Mouse (Mus musculus) NIH3T3 (cell line): ENCODE results near the gene Btbd19.
A peak's percentile ranks its signal among the peaks of the same experiment; 100 is the strongest.

Source experiments
- DNase-seq: peaks from one replicate; pipeline ENCODE4 v3.0.0-alpha.2; 2012; ENCODE audit warnings: low read depth

Gene Btbd19

GRCm38 (mm10) chr4:117110985-117111384 is 14.5 kb downstream of the Btbd19 start:
- no peak for DNase-seq

- DNase-seq, result no peak
Measured at GRCm38 (mm10) chr4:117110249-117110648, 15.3 kb downstream of the Btbd19 start.

- no peak for DNase-seq
Measured at GRCm38 (mm10) chr4:117109330-117109729, 16.2 kb downstream of the Btbd19 start.

GRCm38 (mm10) chr4:117108524-117108849 is 17.0 kb downstream of the Btbd19 start:
- no peak for DNase-seq

GRCm38 (mm10) chr4:117107813-117108523 is 17.6 kb downstream of the Btbd19 start:
- DNase-seq, result no peak

GRCm38 (mm10) chr4:117105127-117105526 is 20.4 kb downstream of the Btbd19 start:
- no peak for DNase-seq

GRCm38 (mm10) chr4:117104672-117105071 is 20.9 kb downstream of the Btbd19 start:
- DNase-seq, result peak; percentile 29

GRCm38 (mm10) chr4:117101218-117101617 is 24.3 kb downstream of the Btbd19 start:
- peak; percentile 73 for DNase-seq

- DNase-seq, result no peak
Measured at GRCm38 (mm10) chr4:117100036-117100435, 25.5 kb downstream of the Btbd19 start.

GRCm38 (mm10) chr4:117098764-117099036 is 26.8 kb downstream of the Btbd19 start:
- DNase-seq, result no peak

GRCm38 (mm10) chr4:117097969-117098763 is 27.4 kb downstream of the Btbd19 start:
- DNase-seq, result no peak

- no peak for DNase-seq
Measured at GRCm38 (mm10) chr4:117096666-117097065, 28.9 kb downstream of the Btbd19 start.

- peak; percentile 37 for DNase-seq
Measured at GRCm38 (mm10) chr4:117095551-117096452, 29.7 kb downstream of the Btbd19 start, which contains the start of gene Ptch2. Ptch2 (plus strand) TSS chr4:117096075.

GRCm38 (mm10) chr4:117094626-117095361 is 30.7 kb downstream of the Btbd19 start:
- DNase-seq, result peak; percentile 61

- DNase-seq, result no peak
Measured at GRCm38 (mm10) chr4:117090586-117090985, 34.9 kb downstream of the Btbd19 start.

- DNase-seq, result no peak
Measured at GRCm38 (mm10) chr4:117087948-117088640, 37.4 kb downstream of the Btbd19 start.

GRCm38 (mm10) chr4:117071183-117071582 is 54.3 kb downstream of the Btbd19 start:
- DNase-seq, result peak; percentile 16

GRCm38 (mm10) chr4:117070624-117071023 is 54.9 kb downstream of the Btbd19 start:
- no peak for DNase-seq

- DNase-seq, result no peak
Measured at GRCm38 (mm10) chr4:117069647-117070046, 55.9 kb downstream of the Btbd19 start.
